Mouse (Mus musculus) cortical plate, adult 2 months (tissue): ENCODE measurements around the gene Cks2.

Source experiments
- CTCF ChIP-seq: fragments of 200-500 bp; IDR thresholded peaks from 2 replicates; pipeline ENCODE4 v1.5.1; 2011; ENCODE audit warnings: mild to moderate bottlenecking, control low read depth, low read length; ENCODE audit not compliant: insufficient read depth; ENCODE audit errors: extremely low read depth
- POLR2A ChIP-seq: fragments of 200-500 bp; IDR thresholded peaks from 2 replicates; pipeline ENCODE4 v1.6.1; 2011; ENCODE audit warnings: mild to moderate bottlenecking, low read length, control low read depth; ENCODE audit not compliant: insufficient read depth; ENCODE audit errors: extremely low read depth

- TF ChIP-seq CTCF (no peak), POLR2A (no peak)
Observed at GRCm38 (mm10) chr13:51602764-51603163, 42.3 kb upstream of the Cks2 start.
